Mouse (Mus musculus): ENCODE results near the gene Rab1a. TPM values are rescaled to one million over a fixed set of nuclear protein-coding genes. Genes with fewer than 3 reads are reported as not detected.

Rab1a gene
- polyA plus RNA-seq, 1 experiment from 2014 or later, result 291 TPM

DNA sequence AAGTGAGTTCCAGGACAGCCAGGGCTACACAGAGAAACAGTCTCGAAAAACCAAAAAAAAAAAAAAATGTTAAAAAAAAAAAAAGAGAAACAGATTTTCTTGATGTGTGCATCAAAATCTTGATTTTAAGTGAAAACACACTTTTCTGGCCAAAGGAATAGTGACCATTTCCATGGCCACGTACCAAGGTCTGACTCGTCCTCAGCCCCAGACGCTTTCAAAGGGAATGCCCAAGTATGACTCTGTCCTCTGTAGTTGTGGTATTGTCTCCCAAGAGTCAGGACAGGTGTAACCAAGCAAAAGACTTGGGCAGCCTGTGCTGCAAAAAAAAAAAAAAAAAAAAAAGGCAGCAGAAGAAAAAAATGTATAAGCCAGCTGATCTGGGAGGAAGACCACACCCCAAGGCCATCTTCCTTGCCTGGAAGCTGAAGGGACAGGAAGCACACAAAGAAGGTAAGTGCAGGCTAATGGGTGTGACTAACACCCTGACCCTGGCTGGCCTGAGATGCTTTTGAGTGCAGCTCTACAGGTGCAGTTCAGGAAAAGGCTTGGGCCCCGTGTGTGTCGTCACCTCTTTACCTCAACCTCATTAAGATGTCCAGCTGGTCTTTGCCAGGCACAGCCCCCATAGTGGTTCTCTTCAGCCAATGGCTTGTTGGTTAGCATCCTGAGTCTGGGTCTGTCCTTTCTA, 41.3 kb downstream of the Rab1a start:
- Histone ChIP-seq H3K9ac (no peak overlapping the region), H3K27me3 (no peaks in the 10 kb centered on the region), H3K4me2 (no peak overlapping the region), H3K27ac (replicated peaks) (no peak overlapping the region), H3K4me1 (replicated peaks) (peaks cover 15% of the 10 kb centered on the region), H3K36me3 (peaks cover 26% of the 10 kb centered on the region), H3K9me3 (no peaks in the 10 kb centered on the region), H3K4me3 (no peak overlapping the region)
- ATAC-seq (ENCODE audit: low FRiP score, low read depth), result no peak
- WGBS, result 91% methylated on average over 6 of the region's 6 CpGs

DNA sequence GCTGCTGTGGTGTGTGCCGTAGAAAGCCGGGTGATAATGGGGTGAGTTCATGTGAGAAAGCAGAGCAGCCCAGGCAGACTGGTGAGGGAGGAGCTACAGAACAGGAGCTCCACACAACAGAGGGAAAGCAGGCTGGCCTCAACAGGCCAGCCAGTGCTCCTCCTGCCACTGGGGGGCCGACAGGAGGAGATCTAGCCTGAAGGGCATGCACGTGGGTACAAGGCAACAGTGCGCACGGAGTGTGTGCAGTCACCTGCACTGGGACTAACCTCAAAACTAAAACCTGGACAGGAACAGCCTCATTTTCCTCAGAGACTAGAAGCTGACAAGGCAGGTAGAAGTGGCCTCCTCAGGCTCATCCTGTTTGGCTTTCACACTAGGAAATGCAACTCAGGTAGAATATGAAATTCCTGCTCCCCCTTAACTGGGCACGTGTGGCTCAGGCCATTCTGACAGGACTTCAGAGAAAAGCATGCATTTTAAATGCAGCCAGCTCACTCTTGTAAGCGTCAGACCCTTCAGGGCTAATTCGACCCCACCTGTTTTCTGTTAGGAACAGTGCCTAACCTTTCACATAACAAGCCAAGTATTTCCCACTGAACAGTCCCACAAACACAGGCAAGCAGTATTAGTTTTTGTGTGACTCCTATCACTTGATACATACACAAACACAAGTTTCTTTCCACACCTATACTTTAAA, 42.1 kb downstream of the Rab1a start:
- ATAC-seq (ENCODE audit: low FRiP score, low read depth), result no peak
- 51% methylated on average over 9 of the region's 9 CpGs for WGBS
- H3K4me1 ChIP-seq (replicated peaks), result peaks cover 23% of the 10 kb centered on the region
- no peak overlapping the region for H3K9ac ChIP-seq
- no peaks in the 10 kb centered on the region for H3K27me3 ChIP-seq
- H3K4me2 ChIP-seq, result no peak overlapping the region
- H3K4me3 ChIP-seq, result no peak overlapping the region
- H3K36me3 ChIP-seq, result peaks cover 21% of the 10 kb centered on the region
- H3K27ac ChIP-seq (replicated peaks), result no peak overlapping the region
- H3K9me3 ChIP-seq, result no peaks in the 10 kb centered on the region

DNA sequence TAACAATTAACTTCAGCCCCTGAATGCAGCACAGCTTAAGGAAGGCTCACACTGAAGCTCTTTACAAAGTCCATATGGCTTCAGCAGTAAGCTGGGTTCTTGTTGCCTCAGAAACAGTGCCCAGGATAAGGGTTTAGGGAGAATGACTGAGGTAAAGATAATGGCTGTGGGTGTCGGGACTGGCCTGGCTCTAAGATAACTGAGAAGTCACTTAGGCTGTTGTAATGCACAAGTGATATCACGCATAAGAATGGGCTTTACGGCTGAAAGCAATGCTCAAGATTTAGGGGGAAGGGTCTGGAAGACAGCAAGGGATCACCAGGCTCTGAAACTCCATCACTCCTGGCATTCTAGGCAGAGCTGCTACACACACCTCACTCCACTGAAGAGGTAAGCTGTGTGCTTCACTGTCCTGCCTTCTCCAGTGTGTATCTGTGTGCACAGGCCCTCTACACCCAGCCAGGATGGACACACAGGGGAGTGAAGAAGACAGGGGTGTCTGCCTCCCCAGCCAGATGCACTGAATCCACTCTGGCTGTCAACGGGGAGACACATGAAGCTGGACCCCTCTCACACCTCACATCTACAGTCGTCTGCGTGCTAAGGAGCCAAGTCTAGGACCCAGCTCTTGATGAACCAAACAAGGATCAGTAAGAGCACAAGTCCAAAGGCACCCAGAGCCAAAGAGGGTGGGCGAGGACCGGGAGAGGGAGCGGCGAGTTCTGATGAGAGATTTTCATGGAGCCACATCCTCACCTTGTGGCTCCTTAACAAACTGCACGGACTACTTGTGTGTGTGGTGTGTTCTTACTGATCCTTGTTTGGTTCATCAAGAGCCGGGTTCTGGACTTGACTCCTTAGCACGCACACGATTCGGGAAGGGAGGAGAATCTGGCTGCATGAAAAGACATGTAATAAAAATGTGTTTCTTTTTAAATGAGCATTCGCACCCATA, 43.4 kb downstream of the Rab1a start:
- ATAC-seq (ENCODE audit: low FRiP score, low read depth), result no peak
- Histone ChIP-seq H3K4me3 (no peak overlapping the region), H3K4me1 (replicated peaks) (peaks cover 26% of the 10 kb centered on the region), H3K36me3 (peaks cover 9% of the 10 kb centered on the region), H3K27ac (replicated peaks) (no peak overlapping the region), H3K9me3 (no peaks in the 10 kb centered on the region), H3K27me3 (no peaks in the 10 kb centered on the region), H3K9ac (no peak overlapping the region), H3K4me2 (no peak overlapping the region)
- 83% methylated on average over 16 of the region's 16 CpGs for WGBS

DNA sequence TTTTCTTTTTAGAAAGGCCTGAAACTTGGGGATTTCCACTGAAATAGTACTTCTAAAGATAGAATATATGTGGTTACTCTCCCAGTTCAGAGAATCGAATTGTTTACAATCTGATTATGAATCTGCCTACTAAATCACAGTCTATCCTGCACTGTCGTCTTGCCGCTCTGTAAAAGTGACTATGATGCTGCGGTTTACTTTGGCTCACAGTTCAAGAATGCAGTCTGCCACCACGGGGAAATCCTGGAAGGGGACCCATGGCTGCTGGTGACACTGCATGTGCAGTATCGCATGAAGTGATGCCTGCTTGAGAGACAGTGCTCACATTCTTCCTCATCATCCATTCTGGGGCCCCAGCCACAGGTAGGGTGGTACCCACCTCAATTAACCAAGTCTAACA, 44.1 kb downstream of the Rab1a start:
- Histone ChIP-seq H3K4me2 (no peak overlapping the region), H3K27ac (replicated peaks) (no peak overlapping the region), H3K9me3 (no peaks in the 10 kb centered on the region), H3K9ac (no peak overlapping the region), H3K36me3 (peaks cover 2% of the 10 kb centered on the region), H3K4me3 (no peak overlapping the region), H3K4me1 (replicated peaks) (peaks cover 30% of the 10 kb centered on the region), H3K27me3 (no peaks in the 10 kb centered on the region)
- ATAC-seq (ENCODE audit: low FRiP score, low read depth), result no peak
- WGBS, result 94% methylated on average over 6 of the region's 6 CpGs

DNA sequence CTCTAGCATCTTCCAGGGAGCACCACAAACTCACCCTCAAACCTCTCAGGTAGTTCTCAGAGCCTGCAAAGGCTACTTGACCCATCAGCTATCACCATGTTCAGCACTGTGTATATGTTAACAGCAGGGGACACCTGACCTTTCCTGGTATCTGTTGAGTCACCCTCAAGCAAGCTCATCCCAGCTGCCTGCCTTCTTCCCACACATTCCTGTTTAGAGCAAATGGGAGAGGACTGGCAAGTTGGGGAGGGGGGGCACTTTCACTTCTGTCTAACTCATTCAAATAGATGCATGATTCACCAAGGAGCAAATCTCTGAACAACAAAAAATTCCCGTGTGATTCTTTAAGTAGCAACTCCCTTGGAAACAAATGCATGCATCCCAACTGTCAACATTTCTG, 45.4 kb downstream of the Rab1a start:
- WGBS, result 70% methylated on average over 1 of the region's 1 CpGs

GRCm38 (mm10) chr11:20247146-20247855, 46.1 kb downstream of the Rab1a start:
- Histone ChIP-seq H3K4me1 (replicated peaks) (peaks cover 30% of the 10 kb centered on the region), H3K27ac (replicated peaks) (no peak overlapping the region), H3K4me2 (0 out of 2 replicates have a peak overlapping the region, but pooled peaks have one; percentile 4), H3K9ac (no peak overlapping the region), H3K4me3 (no peak overlapping the region), H3K36me3 (no peaks in the 10 kb centered on the region), H3K27me3 (no peaks in the 10 kb centered on the region), H3K9me3 (no peaks in the 10 kb centered on the region)
- 79% methylated on average over 8 of the region's 8 CpGs for WGBS
- ATAC-seq (ENCODE audit: low FRiP score, low read depth), result no peak

More for the DNA sequence above, 45.4 kb downstream of the Rab1a start:
- peaks cover 30% of the 10 kb centered on the region for H3K4me1 ChIP-seq (replicated peaks)
- no peaks in the 10 kb centered on the region for H3K27me3 ChIP-seq
- no peaks in the 10 kb centered on the region for H3K9me3 ChIP-seq
- no peak overlapping the region for H3K4me2 ChIP-seq
- no peak overlapping the region for H3K4me3 ChIP-seq
- no peak for ATAC-seq (ENCODE audit: low FRiP score, low read depth)
- H3K36me3 ChIP-seq, result no peaks in the 10 kb centered on the region
- no peak overlapping the region for H3K27ac ChIP-seq (replicated peaks)
- no peak overlapping the region for H3K9ac ChIP-seq

DNA sequence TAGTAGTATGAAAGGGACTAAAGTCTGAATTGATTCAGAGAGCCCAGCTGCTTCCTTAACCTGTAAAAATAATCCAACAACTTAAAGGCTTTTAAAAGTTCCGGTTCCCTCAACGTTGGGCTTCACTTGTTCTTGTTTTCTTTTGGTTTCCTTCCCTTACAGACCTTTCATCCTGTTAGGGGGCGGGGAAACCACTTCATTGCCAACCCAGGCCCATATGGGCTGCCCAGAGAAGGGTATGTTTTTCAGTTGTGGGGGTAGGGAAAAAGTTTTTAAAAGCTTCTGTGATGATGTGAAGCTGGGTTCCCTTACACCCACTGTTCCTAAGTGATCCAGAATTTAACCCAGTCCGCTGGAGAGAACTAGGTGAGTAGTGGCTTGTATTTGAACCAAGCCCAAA, 47.0 kb downstream of the Rab1a start:
- WGBS, result 14% methylated on average over 4 of the region's 4 CpGs
- Histone ChIP-seq H3K9ac (peak overlapping the region; percentile 87; the same call in 1 of the 2 replicates), H3K4me3 (peak overlapping the region; percentile 90), H3K4me1 (replicated peaks) (peaks cover 30% of the 10 kb centered on the region), H3K27me3 (no peaks in the 10 kb centered on the region), H3K9me3 (no peaks in the 10 kb centered on the region), H3K27ac (replicated peaks) (peak overlapping the region; percentile 89; the same call in 1 of the 2 replicates), H3K4me2 (peak overlapping the region; percentile 97), H3K36me3 (no peaks in the 10 kb centered on the region)
- no peak for ATAC-seq (ENCODE audit: low FRiP score, low read depth)

DNA sequence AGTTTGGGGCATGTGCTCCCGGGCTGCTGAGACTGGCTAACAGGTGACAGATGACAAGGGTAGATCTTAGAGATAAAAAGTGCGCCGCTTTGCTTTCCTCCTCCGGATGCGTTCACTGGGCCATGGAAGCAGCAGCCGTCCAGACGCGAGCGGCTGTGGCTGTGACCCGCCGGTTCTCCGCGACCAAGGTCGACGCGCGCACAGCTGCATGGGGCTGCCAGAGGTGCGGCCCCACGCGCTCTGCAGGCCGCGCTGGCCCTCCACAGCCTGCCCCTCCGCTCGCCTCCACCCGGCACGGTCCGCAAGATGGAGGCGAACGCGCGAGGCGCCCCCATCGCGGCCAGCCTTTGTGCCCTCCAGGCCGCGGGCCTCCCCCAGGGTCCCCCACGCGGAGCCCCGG, 47.6 kb downstream of the Rab1a start:
- H3K4me2 ChIP-seq, result peak overlapping the region; percentile 97
- no peaks in the 10 kb centered on the region for H3K27me3 ChIP-seq
- WGBS, result under 1% methylated on average over 35 of the region's 39 CpGs
- peaks cover 30% of the 10 kb centered on the region for H3K4me1 ChIP-seq (replicated peaks)
- peak; percentile 78; the same call in 1 of the 2 replicates for ATAC-seq (ENCODE audit: low FRiP score, low read depth)
- H3K9me3 ChIP-seq, result no peaks in the 10 kb centered on the region
- H3K4me3 ChIP-seq, result peak overlapping the region; percentile 90
- H3K27ac ChIP-seq (replicated peaks), result peak overlapping the region; percentile 89
- H3K36me3 ChIP-seq, result no peaks in the 10 kb centered on the region
- H3K9ac ChIP-seq, result peak overlapping the region; percentile 87

DNA sequence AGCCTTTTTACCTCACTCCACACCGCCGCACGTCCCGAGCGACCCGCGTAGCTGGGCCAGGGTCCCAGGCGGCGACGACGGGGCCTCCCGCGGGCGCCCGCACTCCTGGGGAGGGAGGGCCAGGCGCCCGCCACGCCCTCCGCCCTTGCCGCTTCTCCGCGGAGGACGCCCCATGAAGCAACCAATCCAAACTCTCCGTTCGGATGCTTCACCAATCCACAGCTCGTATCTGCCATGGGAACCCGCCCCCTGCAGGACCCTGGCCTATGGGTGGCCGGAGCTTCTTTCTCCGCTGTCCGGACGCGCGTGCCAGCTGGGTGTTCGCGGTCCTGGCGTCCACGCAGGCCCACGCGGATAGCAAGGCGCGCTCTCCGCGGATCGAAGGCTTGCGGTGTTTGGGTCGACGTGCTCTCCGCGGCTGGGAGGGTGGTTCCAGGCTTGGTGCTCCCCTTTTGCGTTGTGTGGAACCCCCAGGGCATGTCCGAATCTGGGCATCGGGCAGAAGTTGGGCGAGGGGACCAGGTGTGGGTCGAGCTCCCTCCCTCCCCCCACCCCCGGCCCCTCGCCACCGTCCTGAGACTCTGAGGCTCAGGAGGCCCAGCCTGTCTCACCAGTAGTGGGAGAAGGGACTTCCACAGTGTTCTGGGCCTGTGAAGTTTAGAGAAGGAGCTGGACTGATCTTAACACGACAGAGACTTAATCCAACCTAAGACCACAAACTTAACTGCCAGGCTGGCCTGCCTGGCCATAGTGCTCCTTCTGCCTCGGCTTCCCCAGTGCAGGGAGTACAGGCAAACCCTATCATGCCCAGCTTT, 48.3 kb downstream of the Rab1a start, which contains the start of gene Cep68:
Cep68 (minus strand) TSS at position 134 of the 815 bp plus-strand sequence.
- H3K4me2 ChIP-seq, result peak within 1 kb of the TSS; percentile 97
- H3K4me3 ChIP-seq, result peak within 1 kb of the TSS; percentile 90
- under 1% methylated on average over 46 of the region's 59 CpGs for WGBS
- no peaks in the 10 kb centered on the region for H3K9me3 ChIP-seq
- ATAC-seq (ENCODE audit: low FRiP score, low read depth), result peak; percentile 99
- H3K36me3 ChIP-seq, result no peaks in the 10 kb centered on the region
- peak within 1 kb of the TSS; percentile 87 for H3K9ac ChIP-seq
- H3K4me1 ChIP-seq (replicated peaks), result peaks cover 30% of the 10 kb centered on the region
- H3K27ac ChIP-seq (replicated peaks), result peak within 1 kb of the TSS; percentile 89
- no peaks in the 10 kb centered on the region for H3K27me3 ChIP-seq

- no peak overlapping the region for H3K27ac ChIP-seq (replicated peaks)
- no peak overlapping the region for H3K4me3 ChIP-seq
- WGBS, result 93% methylated on average over 6 of the region's 6 CpGs
- H3K9me3 ChIP-seq, result no peaks in the 10 kb centered on the region
- H3K4me1 ChIP-seq (replicated peaks), result peaks cover 30% of the 10 kb centered on the region
- no peaks in the 10 kb centered on the region for H3K36me3 ChIP-seq
- no peaks in the 10 kb centered on the region for H3K27me3 ChIP-seq
- H3K4me2 ChIP-seq, result no peak overlapping the region
- ATAC-seq (ENCODE audit: low FRiP score, low read depth), result no peak
- no peak overlapping the region for H3K9ac ChIP-seq
These were observed 49.4 kb downstream of the Rab1a start for GRCm38 (mm10) chr11:20250476-20251178.

Data from hindbrain, embryonic 15.5 days (tissue).